Comparison of ENCODE assay signal across 14 mouse cellular contexts in the genomic region with DNA sequence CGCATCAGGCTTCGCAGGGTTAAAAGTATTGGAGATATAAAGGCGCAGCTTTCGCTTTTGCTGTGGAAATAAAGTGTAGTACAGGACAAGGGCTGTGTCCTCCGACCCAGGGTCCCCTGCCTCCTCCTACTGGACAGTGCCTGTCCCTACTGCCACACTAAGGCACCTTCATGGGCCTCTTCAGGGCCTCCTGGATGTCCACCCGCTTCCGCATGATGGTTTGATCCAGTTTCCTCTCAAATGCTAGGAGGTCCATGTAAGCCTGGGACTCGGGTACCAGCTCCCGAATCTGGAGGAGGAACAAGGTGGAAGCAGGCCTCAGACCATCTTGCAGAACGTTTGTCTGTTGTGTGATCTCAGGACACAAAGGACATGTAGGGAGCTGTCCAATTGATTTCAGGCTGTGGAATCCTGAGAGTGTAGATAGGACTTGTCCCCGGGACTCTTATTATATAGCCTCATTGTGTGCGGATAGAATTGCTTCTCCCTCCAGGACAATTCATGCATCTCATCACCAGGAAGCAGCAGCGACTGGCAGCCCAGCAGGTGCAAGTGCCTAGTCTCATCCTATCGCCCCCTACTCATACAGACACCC. TPM values are rescaled to one million over a fixed set of nuclear protein-coding genes. Genes with fewer than 3 reads are reported as not detected.
DNase-seq lines count a peak whose midpoint lies in the region; ATAC-seq and TF ChIP-seq lines count a peak whose summit lies in the region.
"Had no signal": no experiment of that assay in that cellular context is flagged by ENCODE, and none has a peak within 500 bp of the region (broad histone marks: within the 10 kb centered on the region; RNA-seq: fewer than 3 reads in every experiment).

No protein-coding gene starts in this region.

- intact Hi-C loops in gastrocnemius, adult 2 months (cut with DNase I) = loop anchor here (2.0 kb wide), 1 partner anchor 19 kb away; a partner anchor contains a TSS

- H3K4me3 ChIP-seq in gastrocnemius, adult 2 months = no peak overlapping the region
- peak overlapping the region; percentile 26; the same call in 1 of the 2 replicates for H3K4me3 ChIP-seq in forebrain, embryonic 14.5 days (ENCODE audit: low read depth, low read length)
- no peak overlapping the region for H3K4me3 ChIP-seq in midbrain, embryonic 11.5 days (ENCODE audit: low read depth, low read length)

- H3K27me3 ChIP-seq in forebrain, embryonic 14.5 days (replicated peaks; ENCODE audit: control insufficient read depth, insufficient read depth, low read length) = no peaks in the 10 kb centered on the region
- H3K27me3 ChIP-seq in midbrain, embryonic 11.5 days (ENCODE audit: control insufficient read depth, insufficient read depth, low read length) = no peaks in the 10 kb centered on the region; the same call in 1 of the 2 replicates

- H3K9me3 ChIP-seq in forebrain, embryonic 14.5 days (replicated peaks; ENCODE audit: control insufficient read depth, low read length) = no peaks in the 10 kb centered on the region
- H3K9me3 ChIP-seq in midbrain, embryonic 11.5 days (ENCODE audit: control insufficient read depth, low read length) = no peaks in the 10 kb centered on the region

- no peak for DNase-seq in gastrocnemius, adult 2 months
- no peak for DNase-seq in gastrocnemius, postnatal 10 days
- peak; percentile 38 for DNase-seq in ES-CJ7 (ENCODE audit: low read depth, low spot score)
- no peak for DNase-seq in forebrain, embryonic 14.5 days (ENCODE audit: low spot score)
- peak; percentile 86 for DNase-seq in midbrain, embryonic 11.5 days (ENCODE audit: low spot score, missing footprints)
- no peak for DNase-seq in frontal cortex, postnatal 10 days (ENCODE audit: low spot score in 2 of 2)
- no peak for DNase-seq in adrenal gland, postnatal 10 days
- DNase-seq in right cerebral cortex, postnatal 14 days = no peak

- H3K27ac ChIP-seq in gastrocnemius, adult 2 months = peak overlapping the region; percentile 80
- peak overlapping the region; percentile 99 for H3K27ac ChIP-seq in forebrain, embryonic 14.5 days (ENCODE audit: low read depth, low read length)
- peak overlapping the region; percentile 94 for H3K27ac ChIP-seq in midbrain, embryonic 11.5 days (ENCODE audit: low read depth, low read length)
- H3K27ac ChIP-seq: stomach, postnatal 0 days had no signal

- ATAC-seq in forebrain, embryonic 14.5 days = no peak
- no peak; the same call in none of the 2 replicates for ATAC-seq in midbrain, embryonic 11.5 days (ENCODE audit: low FRiP score)

- H3K36me3 ChIP-seq in forebrain, embryonic 14.5 days (ENCODE audit: control insufficient read depth, insufficient read depth, low read length) = peaks cover 48% of the 10 kb centered on the region
- peaks cover 20% of the 10 kb centered on the region for H3K36me3 ChIP-seq in midbrain, embryonic 11.5 days (ENCODE audit: control insufficient read depth, insufficient read depth, low read length)

- peak overlapping the region; percentile 93 for H3K4me2 ChIP-seq in forebrain, embryonic 14.5 days (ENCODE audit: low read length)
- H3K4me2 ChIP-seq in midbrain, embryonic 11.5 days = peak overlapping the region; percentile 40
- H3K4me2 ChIP-seq: liver, embryonic 11.5 days had no signal

- peaks cover 50% of the 10 kb centered on the region for H3K4me1 ChIP-seq in forebrain, embryonic 14.5 days (ENCODE audit: control insufficient read depth, insufficient read depth, low read length)
- H3K4me1 ChIP-seq in midbrain, embryonic 11.5 days (ENCODE audit: control insufficient read depth, insufficient read depth, low read length) = peaks cover 53% of the 10 kb centered on the region

- WGBS in forebrain, embryonic 14.5 days = 29% methylated on average over 14 of the region's 14 CpGs
- 48% methylated on average over 14 of the region's 14 CpGs for WGBS in midbrain, embryonic 11.5 days

- peak; percentile 1; the same call in 1 of the 2 replicates for TF ChIP-seq CTCF in gastrocnemius, adult 2 months (IDR thresholded peaks at IDR 0.05)

- peak overlapping the region; percentile 53 for H3K9ac ChIP-seq in forebrain, embryonic 14.5 days (ENCODE audit: low read length)
- H3K9ac ChIP-seq in midbrain, embryonic 11.5 days (ENCODE audit: low read length) = peak overlapping the region; percentile 59

RNA-seq across cellular contexts. Expression of a gene that starts 9.3 kb away (rescaled TPM):
- total RNA-seq in gastrocnemius, adult 2 months (2021) = 10 to 100 TPM in 1 of 2 experiments, 1 to 10 TPM in 1; 6.4 to 10.1 TPM
- 10 to 100 TPM; 19.6 to 29.4 TPM for total RNA-seq in gastrocnemius, postnatal 10 days (2021)
- polyA plus RNA-seq in forebrain, embryonic 14.5 days (2014; fragmentation: Nextera tagmentation; extraction: Ambion mirVana) = 10.6 and 13.8 TPM in 2 replicates
- 7.2 and 9.6 TPM in 2 replicates for polyA plus RNA-seq in midbrain, embryonic 11.5 days (2014; fragmentation: Nextera tagmentation; extraction: Ambion mirVana)
- total RNA-seq in adrenal gland, postnatal 10 days (2021) = 10 to 100 TPM; 35.4 to 46.3 TPM

RNA-seq across cellular contexts. Expression of a gene that starts 18.6 kb away (rescaled TPM):
- total RNA-seq in gastrocnemius, adult 2 months (2021) = 100 to 1,000 TPM; 105 to 117 TPM
- 10 to 100 TPM; 66.4 to 74.0 TPM for total RNA-seq in gastrocnemius, postnatal 10 days (2021)
- 111 and 112 TPM in 2 replicates for polyA plus RNA-seq in forebrain, embryonic 14.5 days (2014; fragmentation: Nextera tagmentation; extraction: Ambion mirVana)
- 143 and 147 TPM in 2 replicates for polyA plus RNA-seq in midbrain, embryonic 11.5 days (2014; fragmentation: Nextera tagmentation; extraction: Ambion mirVana)
- 10 to 100 TPM; 51.0 to 53.3 TPM for total RNA-seq in adrenal gland, postnatal 10 days (2021)

RNA-seq across cellular contexts. Expression of a gene that starts 28.3 kb away (rescaled TPM):
- total RNA-seq in gastrocnemius, adult 2 months (2021) = 100 to 1,000 TPM; 172 to 203 TPM
- total RNA-seq in gastrocnemius, postnatal 10 days (2021) = 100 to 1,000 TPM; 122 to 132 TPM
- 170 and 177 TPM in 2 replicates for polyA plus RNA-seq in forebrain, embryonic 14.5 days (2014; fragmentation: Nextera tagmentation; extraction: Ambion mirVana)
- polyA plus RNA-seq in midbrain, embryonic 11.5 days (2014; fragmentation: Nextera tagmentation; extraction: Ambion mirVana) = 56.8 and 60.2 TPM in 2 replicates
- 10 to 100 TPM; 16.4 to 26.0 TPM for total RNA-seq in adrenal gland, postnatal 10 days (2021)

RNA-seq across cellular contexts. Expression of a gene that starts 39.3 kb away (rescaled TPM):
- total RNA-seq in gastrocnemius, adult 2 months (2021) = not detected
- not detected for total RNA-seq in gastrocnemius, postnatal 10 days (2021)
- 0.06 and 0.09 TPM in 2 replicates for polyA plus RNA-seq in forebrain, embryonic 14.5 days (2014; fragmentation: Nextera tagmentation; extraction: Ambion mirVana)
- polyA plus RNA-seq in midbrain, embryonic 11.5 days (2014; fragmentation: Nextera tagmentation; extraction: Ambion mirVana) = not detected in 2 replicates
- not detected for total RNA-seq in adrenal gland, postnatal 10 days (2021)
- total RNA-seq: granulocyte monocyte progenitor cell, adult 5-6 weeks; layer of hippocampus, postnatal 10 days; megakaryocyte progenitor cell, adult 5-6 weeks had no signal
- polyA plus RNA-seq: embryonic facial prominence, embryonic 14.5 days; stomach, postnatal 0 days had no signal

RNA-seq across cellular contexts. Expression of a gene that starts 55.1 kb away (rescaled TPM):
- 100 to 1,000 TPM; 101 to 107 TPM for total RNA-seq in gastrocnemius, adult 2 months (2021)
- total RNA-seq in gastrocnemius, postnatal 10 days (2021) = 10 to 100 TPM; 31.3 to 37.4 TPM
- polyA plus RNA-seq in forebrain, embryonic 14.5 days (2014; fragmentation: Nextera tagmentation; extraction: Ambion mirVana) = 0.09 and 0.17 TPM in 2 replicates
- 0.25 TPM in 2 replicates for polyA plus RNA-seq in midbrain, embryonic 11.5 days (2014; fragmentation: Nextera tagmentation; extraction: Ambion mirVana)
- total RNA-seq in adrenal gland, postnatal 10 days (2021) = 1 to 10 TPM; 1.0 to 6.2 TPM
- total RNA-seq: granulocyte monocyte progenitor cell, adult 5-6 weeks; megakaryocyte progenitor cell, adult 5-6 weeks had no signal

Comparison
In these comparisons a context has a peak if more than half of its experiments do, and no peak if none do; other contexts are left out.
1. DNase-seq: peak in ES-CJ7 (single experiment) and midbrain, embryonic 11.5 days (single experiment); none in gastrocnemius, adult 2 months (single experiment), gastrocnemius, postnatal 10 days (single experiment), forebrain, embryonic 14.5 days (single experiment), frontal cortex, postnatal 10 days (0 of 2), adrenal gland, postnatal 10 days (single experiment) and right cerebral cortex, postnatal 14 days (single experiment).
2. RNA of a gene that starts 28.3 kb away (total RNA-seq): 172 to 203 TPM in gastrocnemius, adult 2 months and 122 to 132 TPM in gastrocnemius, postnatal 10 days; 16.4 to 26.0 TPM in adrenal gland, postnatal 10 days; every median in the first group is over 4 times any median in the second.
3. Peak in every context shown above with its lines, with median percentiles within 50 percentile points of each other: H3K27ac ChIP-seq.